Mouse (Mus musculus) midbrain, embryonic 14.5 days (tissue): ENCODE results near the gene Eda. TPM values are rescaled to one million over a fixed set of nuclear protein-coding genes. Genes with fewer than 3 reads are reported as not detected.

Source experiments
- ATAC-seq: fragments of 200-750 bp; cut with Nextera tagmentation; 2 replicates; pipeline ENCODE4 v1.8.0; 2017; ENCODE audit warnings: moderate number of reproducible peaks, moderate library complexity; ENCODE audit not compliant: low FRiP score, low TSS enrichment
- DNase-seq: peaks from one replicate; pipeline ENCODE4 v3.0.0-alpha.2; 2015
- H3K27ac ChIP-seq: fragments of 300-500 bp; sonication (generic); replicated peaks from 2 replicates; pipeline ENCODE4 v1.5.1; 2014; ENCODE audit warnings: mild to moderate bottlenecking, low read depth, low read length, moderate library complexity
- H3K27me3 ChIP-seq: fragments of 300-500 bp; sonication (generic); 2 replicates; pipeline ENCODE4 v1.6.1; 2014; ENCODE audit warnings: low read length, control low read depth, mixed read lengths; ENCODE audit not compliant: control insufficient read depth, insufficient read depth
- H3K36me3 ChIP-seq: fragments of 300-500 bp; sonication (generic); 2 replicates; pipeline ENCODE4 v1.6.1; 2014; ENCODE audit warnings: low read length, control low read depth; ENCODE audit not compliant: control insufficient read depth, insufficient read depth
- H3K4me1 ChIP-seq: fragments of 300-500 bp; sonication (generic); 2 replicates; pipeline ENCODE4 v1.6.1; 2014; ENCODE audit warnings: mild to moderate bottlenecking, antibody characterized with exemption, low read length, control low read depth; ENCODE audit not compliant: control insufficient read depth, insufficient read depth
- H3K4me2 ChIP-seq: fragments of 300-500 bp; sonication (generic); 2 replicates; pipeline ENCODE4 v1.6.1; 2014; ENCODE audit warnings: mild to moderate bottlenecking, low read length, moderate library complexity
- H3K4me3 ChIP-seq: fragments of 300-500 bp; sonication (generic); replicated peaks from 2 replicates; pipeline ENCODE4 v1.5.1; 2014; ENCODE audit warnings: low read depth, low read length
- H3K9ac ChIP-seq: fragments of 300-500 bp; sonication (generic); replicated peaks from 2 replicates; pipeline ENCODE4 v1.6.1; 2014; ENCODE audit warnings: mild to moderate bottlenecking, low read length, moderate library complexity
- H3K9me3 ChIP-seq: fragments of 300-500 bp; sonication (generic); 2 replicates; pipeline ENCODE4 v1.6.1; 2016; ENCODE audit warnings: low read length, control low read depth, mixed read lengths; ENCODE audit not compliant: control insufficient read depth
- WGBS: fragments of 180-500 bp; shearing (Covaris S2); extraction: QIAGEN DNeasy Blood & Tissue Kit; methylation state at CpG from one replicate; pipeline ENCODE4 v1.1.7; 2014; 5-methylcytosine and 5-hydroxymethylcytosine counted together
- microRNA counts: library from miRNA; unstranded; fragments of <30 nt; microRNA quantifications from one replicate; lab custom pipeline; 2016
- microRNA-seq: library from miRNA; unstranded; fragments of <30 nt; microRNA quantifications from one replicate; pipeline ENCODE4, GENCODE M21; 2016
- polyA plus RNA-seq: library from polyadenylated mRNA; unstranded; fragments of >200 nt; fragmentation: Nextera tagmentation; extraction: Ambion mirVana; gene quantifications from 2 replicates; pipeline ENCODE4 v1.2.1, GENCODE M21; 2014

The Eda gene
- polyA plus RNA-seq, 1 experiment from 2014 or later: 2.1 TPM

DNA sequence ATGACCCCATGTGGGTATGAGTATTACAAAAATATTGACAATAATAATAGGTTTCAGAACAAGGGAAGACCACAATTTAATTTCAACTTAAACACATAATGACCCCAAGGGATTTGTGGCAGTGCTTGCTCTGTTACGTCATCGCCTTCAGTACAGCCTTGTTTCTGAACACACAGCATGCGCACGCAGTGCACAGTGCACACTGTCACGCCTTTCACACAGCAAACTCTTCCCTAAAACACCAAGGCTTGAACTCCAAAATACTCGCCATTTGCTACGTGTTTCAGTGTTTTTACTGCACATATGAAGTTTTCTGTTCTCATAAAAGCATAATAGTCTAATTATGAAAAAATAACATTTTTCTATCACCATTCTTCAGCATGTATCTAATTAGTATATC is 468.1 kb downstream of the Eda start:
- Histone ChIP-seq H3K4me2 (no peak overlapping the region), H3K27me3 (no peaks in the 10 kb centered on the region), H3K27ac (no peak overlapping the region), H3K4me3 (no peak overlapping the region), H3K36me3 (no peaks in the 10 kb centered on the region), H3K4me1 (no peaks in the 10 kb centered on the region), H3K9me3 (no peaks in the 10 kb centered on the region), H3K9ac (no peak overlapping the region)
- WGBS: 90% methylated on average over 7 of the region's 7 CpGs
- no peak for DNase-seq
- no peak for ATAC-seq

MicroRNA genes within 50 kb of the gene (microRNA counts, 519-probe panel; counts per million panel counts)
- 1,139 counts per million, percentile 2 among the panel's probes with 10 or more counts for microRNA mmu-miR-676 (lab: Ali Mortazavi, UCI)

Small RNA genes lying within 50 kb of the gene (microRNA-seq; reads per million reads assigned to microRNA genes)
- gene Mir676: 606 reads per million, percentile 75 among the genes with 10 or more reads in this experiment

Other genes starting within 250 kb of the Eda start
- 2.2 and 2.3 TPM in 2 replicates for gene Tmem28, start 154.6 kb upstream of the Eda start, polyA plus RNA-seq